16 mouse cellular contexts compared by ENCODE assay signal in the genomic region with DNA sequence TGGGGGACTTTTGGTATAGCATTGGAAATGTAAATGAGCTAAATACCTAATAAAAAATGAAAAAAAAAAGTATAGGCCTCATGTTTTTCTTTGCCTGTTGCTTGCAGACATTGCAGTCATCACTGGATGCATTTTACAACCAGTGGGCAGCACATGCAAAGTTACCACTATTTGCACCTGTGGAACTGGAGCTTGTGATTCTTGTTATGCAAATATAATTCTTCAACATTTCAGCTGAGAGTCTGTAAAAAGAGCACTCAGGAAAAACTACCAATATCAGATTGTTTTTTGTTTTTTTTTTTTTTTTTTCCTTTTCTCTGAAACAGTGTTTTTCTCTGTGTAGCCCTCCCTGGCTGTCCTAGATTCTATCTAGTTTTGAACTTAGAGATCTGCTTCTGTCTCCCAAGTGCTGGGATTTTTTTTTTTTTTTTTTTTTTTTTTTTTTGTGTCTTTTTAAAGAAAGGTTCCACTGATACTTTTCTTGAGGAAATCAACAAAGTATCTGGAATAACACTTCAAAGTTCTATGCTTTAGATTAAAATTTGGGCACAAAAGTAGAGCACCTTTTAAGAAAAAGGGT.
"Had no signal": no experiment of that assay in that cellular context is flagged by ENCODE, and none has a peak within 500 bp of the region (broad histone marks: within the 10 kb centered on the region; RNA-seq: fewer than 3 reads in every experiment).

No protein-coding gene starts in this region.

- DNase-seq: retina, postnatal 1 day; right cerebral cortex, adult 18-20 months; right cerebral cortex, postnatal 14 days; right cerebral cortex, postnatal 25 days; right cerebral cortex, postnatal 4 days; spleen, adult 18-20 months; thymus, adult 18-20 months; thymus, adult 2 months; thymus, postnatal 14 days; thymus, postnatal 36 days; thymus, postnatal 4 days had no signal

- H3K27ac ChIP-seq: neural tube, embryonic 12.5 days; neural tube, embryonic 13.5 days; neural tube, embryonic 15.5 days; stomach, embryonic 15.5 days; stomach, postnatal 0 days had no signal

- H3K9ac ChIP-seq: neural tube, embryonic 12.5 days; neural tube, embryonic 13.5 days; neural tube, embryonic 15.5 days; stomach, embryonic 15.5 days had no signal

- H3K4me3 ChIP-seq: neural tube, embryonic 12.5 days; neural tube, embryonic 13.5 days; neural tube, embryonic 15.5 days; stomach, embryonic 15.5 days had no signal

- H3K27me3 ChIP-seq: neural tube, embryonic 12.5 days; neural tube, embryonic 13.5 days; neural tube, embryonic 15.5 days; stomach, embryonic 15.5 days had no signal

- H3K36me3 ChIP-seq: neural tube, embryonic 12.5 days; neural tube, embryonic 13.5 days; neural tube, embryonic 15.5 days; stomach, embryonic 15.5 days had no signal

- H3K9me3 ChIP-seq: neural tube, embryonic 13.5 days; neural tube, embryonic 15.5 days; stomach, embryonic 15.5 days had no signal

- H3K4me1 ChIP-seq: neural tube, embryonic 12.5 days; neural tube, embryonic 13.5 days; neural tube, embryonic 15.5 days; stomach, embryonic 15.5 days had no signal

- H3K4me2 ChIP-seq: neural tube, embryonic 12.5 days; neural tube, embryonic 13.5 days; neural tube, embryonic 15.5 days; stomach, embryonic 15.5 days had no signal
